Mouse (Mus musculus) common myeloid progenitor, adult 5-6 weeks (primary cell): ENCODE measurements around the gene Sf1. TPM values are rescaled to one million over a fixed set of nuclear protein-coding genes. Genes with fewer than 3 reads are reported as not detected.
A peak's percentile ranks its signal among the peaks of the same experiment; 100 is the strongest.

Experiments
- ATAC-seq: replicated peaks from 2 replicates; pipeline ENCODE4 v1.8.0; 2016; ENCODE audit warnings: low read depth, mild to moderate bottlenecking, moderate TSS enrichment, inconsistent platforms; ENCODE audit not compliant: poor library complexity, severe bottlenecking
- total RNA-seq: library from RNA; stranded (forward); fragments of 200-1000, 187-1606 nt; gene quantifications from 2 replicates; pipeline ENCODE4 v1.2.3, GENCODE M21; 2017

Sf1 gene
- total RNA-seq, 1 experiment from 2014 or later = 221 TPM

DNA sequence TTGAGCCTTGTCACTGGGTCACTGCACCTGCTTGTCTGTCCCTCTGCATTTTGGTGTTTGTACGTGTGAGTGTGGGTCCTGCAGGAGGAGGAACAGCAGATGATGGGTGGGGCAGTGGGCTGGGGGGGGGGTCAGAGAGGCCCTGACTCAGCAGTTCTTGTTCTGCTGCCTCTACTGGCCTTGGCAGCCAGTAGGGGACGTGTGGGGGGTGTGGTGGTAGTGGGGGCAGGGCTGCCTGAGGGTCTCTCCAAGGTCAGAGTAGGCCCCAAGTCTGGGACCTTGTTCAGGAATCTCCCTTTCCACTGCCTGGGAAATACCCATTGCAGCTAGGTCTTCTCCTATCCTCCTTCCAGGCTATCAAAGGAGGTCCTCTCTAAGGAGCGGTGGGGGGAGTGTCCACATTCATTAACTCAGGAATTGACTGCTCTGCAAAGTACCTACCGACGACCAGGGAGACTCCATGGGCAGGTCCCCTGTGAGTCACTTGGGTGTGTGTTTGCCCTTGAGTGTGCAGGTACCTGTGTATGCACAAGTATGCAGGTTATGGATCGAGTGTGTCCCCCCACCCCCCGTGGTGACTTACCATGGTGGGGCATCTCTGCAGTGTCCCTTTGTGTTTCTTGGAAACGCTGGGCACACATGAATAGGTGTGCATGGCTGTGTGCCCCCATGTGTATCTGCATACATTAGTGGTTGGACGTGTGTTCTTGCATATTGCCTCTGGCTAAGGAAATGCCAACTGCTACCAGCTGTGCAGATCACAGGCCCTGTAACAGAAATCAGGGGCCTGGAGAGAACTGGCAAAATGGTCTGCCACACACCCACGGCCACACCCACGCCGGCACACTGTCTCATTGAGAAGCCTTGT lies 53.6 kb downstream of the Sf1 start:
- ATAC-seq = no peak

- peak; percentile 73 for ATAC-seq
Measured at GRCm38 (mm10) chr19:6418233-6418879, 54.9 kb downstream of the Sf1 start, which contains the start of gene Nrxn2. Gene Nrxn2 (plus strand): TSS chr19:6418731.

GRCm38 (mm10) chr19:6418984-6419692 lies 55.6 kb downstream of the Sf1 start:
- no peak for ATAC-seq

GRCm38 (mm10) chr19:6419805-6420310 lies 56.4 kb downstream of the Sf1 start:
- no peak for ATAC-seq

GRCm38 (mm10) chr19:6420481-6421210 lies 57.2 kb downstream of the Sf1 start:
- no peak for ATAC-seq

DNA sequence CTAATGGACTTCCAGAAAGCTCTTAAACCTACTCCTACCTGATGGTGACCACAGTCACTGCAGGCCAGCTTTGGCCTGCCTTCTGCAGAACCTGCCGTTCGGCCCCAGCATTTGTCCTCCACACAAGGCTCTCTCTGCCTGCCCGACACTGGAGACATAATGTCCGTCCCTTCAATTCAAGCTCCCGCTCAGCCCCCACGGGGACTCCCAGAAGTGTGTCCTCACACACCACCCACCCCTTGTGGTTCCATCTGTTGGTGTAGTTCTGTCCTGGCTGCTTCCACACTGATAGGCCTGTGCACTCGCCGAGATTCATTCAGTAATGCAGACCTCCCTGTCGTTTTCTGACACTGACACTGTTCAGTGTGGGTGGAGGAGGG lies 57.7 kb downstream of the Sf1 start:
- ATAC-seq = no peak

GRCm38 (mm10) chr19:6422014-6422413 lies 58.5 kb downstream of the Sf1 start:
- no peak for ATAC-seq

GRCm38 (mm10) chr19:6423241-6423640 lies 59.8 kb downstream of the Sf1 start:
- no peak for ATAC-seq

DNA sequence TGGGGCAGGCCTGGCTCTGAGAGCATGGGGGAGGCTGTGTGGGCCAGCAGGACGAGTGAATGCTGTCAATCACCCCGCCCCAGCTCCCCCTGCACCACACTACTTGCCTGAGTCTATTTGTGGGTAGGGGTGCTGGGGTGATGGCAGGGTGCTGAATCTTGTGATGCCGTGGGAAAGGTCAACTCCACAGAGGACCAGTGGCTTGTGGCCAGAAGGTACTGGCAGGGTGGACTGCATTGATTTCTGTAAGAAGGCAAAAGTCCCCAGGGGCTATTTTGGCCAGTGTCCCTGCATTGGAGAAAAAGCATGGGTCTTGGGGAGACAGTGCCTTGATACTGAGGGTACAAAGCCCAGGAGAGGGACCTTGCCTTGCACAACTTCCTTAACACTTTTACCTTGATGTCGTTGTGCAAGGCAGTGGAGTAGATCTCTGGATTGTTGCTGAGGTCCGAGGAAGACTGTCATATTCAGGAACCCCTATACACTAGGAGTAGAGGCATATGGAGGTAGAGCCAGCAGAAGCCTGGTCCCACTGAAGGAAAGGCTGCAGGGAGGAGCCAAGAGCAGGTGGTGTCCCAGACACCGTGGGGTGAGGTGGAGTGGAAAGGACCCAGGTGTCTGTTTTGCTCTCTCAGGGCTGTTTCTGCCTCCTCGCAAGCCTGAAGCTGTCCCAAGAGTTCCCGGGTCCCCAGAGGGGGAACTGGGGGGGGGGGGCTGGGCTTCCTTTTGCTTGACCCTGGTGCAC lies 60.8 kb downstream of the Sf1 start:
- ATAC-seq = no peak

DNA sequence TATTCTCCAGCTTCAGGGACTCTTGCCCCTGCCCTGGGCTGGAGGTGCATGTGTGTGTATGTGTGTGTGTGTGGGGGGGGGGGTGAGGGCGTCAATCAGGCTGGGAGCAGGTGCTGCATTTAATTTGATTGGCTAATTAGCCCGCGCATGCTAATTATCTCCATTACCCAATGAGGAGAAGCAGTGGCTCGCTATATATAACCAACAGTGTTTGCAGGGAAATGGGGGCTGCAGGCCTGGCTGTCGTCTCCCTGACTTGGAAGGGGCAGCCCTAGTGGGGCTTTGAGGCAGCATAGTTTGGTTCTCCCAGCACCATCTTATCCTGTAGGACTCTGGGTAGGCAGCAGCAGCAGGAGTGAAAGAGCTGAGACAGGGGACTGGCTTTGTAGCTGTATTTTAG lies 62.1 kb downstream of the Sf1 start:
- no peak for ATAC-seq

- ATAC-seq = peak; percentile 79
Measured at GRCm38 (mm10) chr19:6426703-6427500, 63.4 kb downstream of the Sf1 start.

Other genes starting within 250 kb of the Sf1 start
- 4.9 and 8.2 TPM in 2 replicates for gene Sac3d1, start 245.0 kb upstream of the Sf1 start, total RNA-seq
- 11.3 and 17.0 TPM in 2 replicates for gene Snx15, start 235.4 kb upstream of the Sf1 start, total RNA-seq
- 0.44 and 0.78 TPM in 2 replicates for gene Batf2, start 222.7 kb upstream of the Sf1 start, total RNA-seq
- 27.6 and 36.5 TPM in 2 replicates for gene Arl2, start 222.1 kb upstream of the Sf1 start, total RNA-seq
- gene Majin, start 179.3 kb upstream of the Sf1 start, total RNA-seq = not detected in 2 replicates
- 0.14 TPM in 1 of 2 replicates, not detected in the other for gene Gpha2, start 137.3 kb upstream of the Sf1 start, total RNA-seq
- 2.6 and 4.2 TPM in 2 replicates for gene Ppp2r5b, start 127.8 kb upstream of the Sf1 start, total RNA-seq
- 10.7 and 12.6 TPM in 2 replicates for gene Atg2a, start 122.0 kb upstream of the Sf1 start, total RNA-seq
- 15.6 and 16.8 TPM in 2 replicates for gene Ehd1, start 87.0 kb upstream of the Sf1 start, total RNA-seq
- 2.6 and 2.9 TPM in 2 replicates for gene Cdc42bpg, start 57.2 kb upstream of the Sf1 start, total RNA-seq
- gene Men1, start 28.7 kb upstream of the Sf1 start, total RNA-seq = 19.2 and 30.8 TPM in 2 replicates
- 18.7 and 46.1 TPM in 2 replicates for gene Map4k2, start 22.6 kb upstream of the Sf1 start, total RNA-seq
- gene Pygm, start 20.7 kb downstream of the Sf1 start, total RNA-seq = 0.10 and 0.87 TPM in 2 replicates
- 116 and 137 TPM in 2 replicates for gene Rasgrp2, start 35.6 kb downstream of the Sf1 start, total RNA-seq
- not detected in 2 replicates for gene Nrxn2, start 55.0 kb downstream of the Sf1 start, total RNA-seq
- not detected in 2 replicates for gene Slc22a12, start 179.3 kb downstream of the Sf1 start, total RNA-seq